Mouse (Mus musculus) urinary bladder, adult 2 months (tissue): ENCODE results near the gene Lmtk2. TPM values are rescaled to one million over a fixed set of nuclear protein-coding genes. Genes with fewer than 3 reads are reported as not detected.

ENCODE experiments used
- DNase-seq: peaks from one replicate; pipeline ENCODE4 v3.0.0; 2022; ENCODE audit warnings: low spot score
- polyA plus RNA-seq: library from polyadenylated mRNA; depleted of rRNA; stranded (reverse); fragments of >200 nt; gene quantifications from 2 replicates; pipeline ENCODE4 v1.2.3, GENCODE M21; 2012

Gene Lmtk2
- polyA plus RNA-seq, 1 experiment, result 13.7 TPM

GRCm38 (mm10) chr5:144178216-144178615, 78.0 kb downstream of the Lmtk2 start:
- DNase-seq, result no peak

GRCm38 (mm10) chr5:144181249-144181648, 81.0 kb downstream of the Lmtk2 start:
- no peak for DNase-seq

GRCm38 (mm10) chr5:144182542-144183247, 82.5 kb downstream of the Lmtk2 start:
- no peak for DNase-seq

GRCm38 (mm10) chr5:144183248-144183559, 83.0 kb downstream of the Lmtk2 start:
- DNase-seq, result no peak

GRCm38 (mm10) chr5:144183647-144184335, 83.6 kb downstream of the Lmtk2 start:
- DNase-seq, result no peak

- no peak for DNase-seq
These were observed 84.3 kb downstream of the Lmtk2 start for GRCm38 (mm10) chr5:144184350-144185045.

- no peak for DNase-seq
These were observed 88.2 kb downstream of the Lmtk2 start for GRCm38 (mm10) chr5:144188422-144188821.

- DNase-seq, result no peak
These were observed 89.1 kb downstream of the Lmtk2 start for GRCm38 (mm10) chr5:144189327-144189726.

GRCm38 (mm10) chr5:144189950-144190583, 89.8 kb downstream of the Lmtk2 start, which contains the start of gene Bhlha15:
TSS of gene Bhlha15 (plus strand) at chr5:144190286.
- no peak for DNase-seq

GRCm38 (mm10) chr5:144191026-144191425, 90.8 kb downstream of the Lmtk2 start:
- no peak for DNase-seq

- DNase-seq, result no peak
These were observed 92.4 kb downstream of the Lmtk2 start for GRCm38 (mm10) chr5:144192673-144193072.

GRCm38 (mm10) chr5:144194416-144194815, 94.2 kb downstream of the Lmtk2 start:
- no peak for DNase-seq

- DNase-seq, result no peak
These were observed 95.3 kb downstream of the Lmtk2 start for GRCm38 (mm10) chr5:144195567-144195966.

- DNase-seq, result no peak
These were observed 100.4 kb downstream of the Lmtk2 start for GRCm38 (mm10) chr5:144200616-144201015.

- DNase-seq, result no peak
These were observed 102.2 kb downstream of the Lmtk2 start for GRCm38 (mm10) chr5:144202430-144202829.

GRCm38 (mm10) chr5:144203398-144203959, 103.2 kb downstream of the Lmtk2 start:
- no peak for DNase-seq

- DNase-seq, result no peak
These were observed 104.1 kb downstream of the Lmtk2 start for GRCm38 (mm10) chr5:144204303-144204702.

GRCm38 (mm10) chr5:144204911-144205310, 104.7 kb downstream of the Lmtk2 start:
- no peak for DNase-seq

GRCm38 (mm10) chr5:144206069-144206468, 105.8 kb downstream of the Lmtk2 start:
- no peak for DNase-seq

GRCm38 (mm10) chr5:144207478-144207877, 107.2 kb downstream of the Lmtk2 start:
- no peak for DNase-seq

- DNase-seq, result no peak
These were observed 114.2 kb downstream of the Lmtk2 start for GRCm38 (mm10) chr5:144214453-144214852.

- no peak for DNase-seq
These were observed 115.8 kb downstream of the Lmtk2 start for GRCm38 (mm10) chr5:144215992-144216391.
